Mouse (Mus musculus): ENCODE results near the gene Sycp2. TPM values are rescaled to one million over a fixed set of nuclear protein-coding genes. Genes with fewer than 3 reads are reported as not detected.

Sycp2 gene
- polyA plus RNA-seq, 1 experiment = 0.79 TPM

Other genes with a start within 250 kb of the Sycp2 start
- 16.1 and 27.3 TPM in 2 replicates for gene Ppp1r3d, start 6.8 kb upstream of the Sycp2 start, polyA plus RNA-seq (2012; ENCODE audit: insufficient read depth, insufficient read length, missing spikeins)
- gene Fam217b, start 6.8 kb upstream of the Sycp2 start, polyA plus RNA-seq (2012; ENCODE audit: insufficient read depth, insufficient read length, missing spikeins) = 12.7 and 13.9 TPM in 2 replicates
- gene Cdh26, start 22.8 kb upstream of the Sycp2 start, polyA plus RNA-seq (2012; ENCODE audit: insufficient read depth, insufficient read length, missing spikeins) = 0.36 TPM in 1 of 2 replicates, not detected in the other

Measured in brown adipose tissue, adult 24 weeks (tissue).